Mouse (Mus musculus): Measurements from ENCODE around the gene Baz1b.

The Baz1b gene

DNA sequence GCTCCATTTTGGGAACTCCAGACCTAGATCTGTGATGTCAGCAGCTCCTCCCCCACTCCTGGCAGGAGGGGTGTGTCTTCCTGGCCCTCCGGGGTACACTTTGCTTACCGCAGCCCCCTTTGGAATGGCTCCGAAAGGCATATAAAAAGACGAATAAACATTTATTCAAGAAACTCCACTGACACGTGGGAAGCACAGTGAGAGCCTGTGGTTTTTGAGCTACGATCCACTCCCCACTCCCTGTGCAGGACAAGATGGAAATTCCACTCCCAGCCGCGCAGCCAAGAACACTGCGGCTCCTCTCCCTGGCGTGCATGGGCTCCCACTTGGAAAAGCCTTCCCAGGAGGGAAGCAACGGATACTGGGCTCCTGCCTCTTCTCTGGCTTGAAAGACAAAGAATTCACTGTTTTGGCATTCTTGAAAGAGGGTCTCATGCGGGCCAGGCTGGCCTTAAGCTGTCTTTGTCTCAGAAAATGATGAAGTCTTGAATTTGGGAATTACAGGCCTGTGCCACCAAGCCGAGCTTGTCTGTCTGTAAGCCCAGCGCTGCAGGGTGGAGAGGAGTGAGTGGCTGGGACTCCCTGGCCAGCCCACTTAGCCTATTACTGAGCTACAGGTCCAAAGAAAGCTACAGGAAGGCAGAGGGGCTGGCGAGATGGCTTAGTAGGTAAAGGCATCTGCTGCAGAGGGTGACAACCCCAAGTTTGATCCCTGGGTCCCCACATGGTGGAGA is 87.8 kb downstream of the Baz1b start:
- DNase-seq (ENCODE audit: low spot score), result no peak

DNA sequence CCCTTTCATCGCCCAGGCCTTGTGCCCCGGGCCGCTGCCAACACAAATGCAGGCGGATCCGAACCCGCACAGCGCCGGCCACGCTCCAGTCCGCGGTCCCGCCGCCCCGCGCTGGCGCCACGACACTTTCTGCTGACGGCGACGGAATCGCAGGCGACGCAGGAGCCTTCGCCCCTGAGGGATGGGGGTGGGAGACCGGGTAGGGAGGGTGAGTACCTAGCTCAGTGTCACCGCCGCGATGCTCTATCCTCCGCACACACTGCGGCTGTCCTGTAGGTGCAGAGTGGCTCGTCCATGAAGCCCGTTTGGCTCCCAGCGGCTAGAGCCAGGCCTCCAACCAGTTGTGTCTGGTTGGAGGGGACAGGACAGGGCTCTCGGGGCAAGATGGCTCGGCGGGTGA is 89.5 kb downstream of the Baz1b start:
- DNase-seq (ENCODE audit: low spot score), result no peak

DNA sequence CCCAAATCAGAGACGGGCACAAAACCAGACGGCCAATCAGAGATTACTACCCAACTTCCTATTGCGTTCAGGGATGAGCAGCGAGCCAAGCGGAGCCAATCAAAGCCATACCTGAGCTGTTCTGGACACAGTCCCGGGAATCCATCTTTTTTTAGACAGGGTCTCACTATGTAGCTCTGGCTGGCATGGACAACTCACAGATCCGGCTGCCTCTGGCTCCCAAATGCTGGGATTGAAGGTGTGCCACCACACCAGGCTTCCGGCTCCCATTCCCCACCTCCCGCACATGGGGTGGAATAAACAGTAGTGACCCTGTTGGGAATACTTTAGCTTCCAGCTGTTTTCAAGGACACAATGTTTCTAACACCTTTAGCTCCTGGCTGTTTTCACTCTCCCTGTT is 93.2 kb downstream of the Baz1b start:
- DNase-seq (ENCODE audit: low spot score), result no peak

DNA sequence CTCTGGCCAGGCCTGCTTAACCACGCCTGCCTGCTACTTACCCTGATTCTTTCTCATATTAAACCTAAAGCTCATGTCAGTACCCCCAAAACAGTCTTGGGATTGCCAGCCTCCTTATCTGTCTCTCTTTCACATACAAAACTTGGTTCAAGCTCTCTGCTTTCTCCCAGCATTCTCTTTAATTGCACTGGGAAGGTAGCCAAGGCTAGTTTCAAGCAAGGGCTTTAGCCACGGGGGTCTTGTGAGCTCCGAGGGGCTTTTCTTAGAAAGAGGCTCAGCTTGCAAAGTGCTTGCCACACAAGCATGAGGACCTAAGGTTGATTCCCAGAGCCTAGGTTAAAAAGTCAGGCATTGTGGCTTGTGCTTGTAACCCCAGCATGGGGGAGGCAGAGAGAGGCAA is 98.1 kb downstream of the Baz1b start:
- no peak for DNase-seq (ENCODE audit: low spot score)

DNA sequence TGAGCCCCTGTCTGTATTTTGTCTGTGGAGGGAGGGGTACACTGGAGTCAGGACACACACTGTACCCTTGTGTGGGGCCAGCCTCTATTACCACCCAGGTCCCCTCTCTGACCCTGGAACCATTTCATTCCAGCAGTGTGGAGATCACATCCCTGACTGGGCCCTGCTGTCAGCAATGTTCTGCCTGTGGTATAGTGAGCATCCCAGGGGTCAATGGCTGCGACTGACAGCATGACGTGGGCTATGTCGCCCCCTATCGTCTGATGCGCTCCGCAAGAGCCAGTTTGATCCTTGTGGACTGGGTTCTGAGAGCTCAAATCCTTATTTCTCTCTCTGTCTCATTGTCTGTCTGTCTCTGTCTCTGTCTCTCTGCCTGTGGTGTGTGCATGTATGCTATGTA is 99.1 kb downstream of the Baz1b start:
- DNase-seq (ENCODE audit: low spot score), result peak; percentile 67

DNA sequence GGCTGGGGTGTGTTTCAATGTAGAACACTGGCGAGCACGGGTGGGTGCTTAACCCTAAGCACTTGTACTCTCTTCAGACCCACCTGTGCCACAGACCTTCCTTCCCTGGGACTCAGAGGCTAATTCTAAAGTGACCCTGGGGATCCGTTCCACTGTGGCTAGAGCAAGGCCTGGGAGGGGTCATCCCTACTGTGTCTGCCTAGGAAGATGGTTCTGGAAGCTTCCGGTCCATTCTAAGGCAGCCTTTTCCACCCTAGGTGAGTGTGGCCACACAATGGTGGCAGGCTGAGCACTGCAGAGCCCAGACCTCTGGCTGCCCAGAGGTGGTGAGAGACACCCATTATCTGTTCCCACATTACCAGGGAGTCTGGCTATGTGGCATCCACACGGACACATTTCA is 99.9 kb downstream of the Baz1b start:
- no peak for DNase-seq (ENCODE audit: low spot score)

DNA sequence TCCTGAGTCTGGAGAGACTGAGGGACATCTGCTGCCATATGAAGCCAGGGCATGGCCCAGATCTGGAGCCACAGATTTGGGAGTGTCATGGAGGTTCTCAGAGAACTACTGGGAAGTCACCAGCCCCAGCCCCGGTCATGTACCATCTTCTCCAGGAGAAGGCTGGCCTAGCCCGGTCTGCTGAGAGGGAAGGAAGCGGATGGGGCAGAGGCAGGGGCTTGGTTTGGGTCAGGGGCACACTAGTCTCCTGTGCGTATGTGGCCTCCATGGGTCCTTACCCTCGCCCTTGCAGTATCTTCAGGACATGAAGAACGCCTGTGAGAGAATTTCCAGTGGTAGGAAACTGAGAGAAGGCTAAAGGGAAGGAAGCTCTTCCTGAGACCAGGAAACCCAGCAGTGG is 103.6 kb downstream of the Baz1b start:
- DNase-seq (ENCODE audit: low spot score), result no peak

DNA sequence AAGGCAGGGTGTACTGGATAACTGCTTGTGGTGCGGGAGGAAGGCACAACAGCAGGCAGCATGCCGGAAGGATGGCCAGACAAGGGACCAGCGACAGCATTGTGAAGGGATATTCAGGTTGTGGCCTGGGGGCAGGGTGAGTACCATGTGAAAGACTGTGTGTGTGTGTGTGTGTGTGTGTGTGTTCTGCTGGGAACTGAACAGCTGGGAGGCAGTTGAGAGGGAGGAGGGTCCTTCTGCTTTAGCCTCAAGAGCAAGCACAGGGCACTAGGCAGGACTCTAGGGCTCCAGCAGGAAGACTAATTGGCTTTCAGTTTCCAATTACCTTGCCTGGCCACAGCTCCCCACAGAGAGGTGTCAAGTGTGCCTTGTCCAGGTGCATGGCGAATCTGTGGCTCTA is 104.1 kb downstream of the Baz1b start:
- DNase-seq (ENCODE audit: low spot score), result no peak

DNA sequence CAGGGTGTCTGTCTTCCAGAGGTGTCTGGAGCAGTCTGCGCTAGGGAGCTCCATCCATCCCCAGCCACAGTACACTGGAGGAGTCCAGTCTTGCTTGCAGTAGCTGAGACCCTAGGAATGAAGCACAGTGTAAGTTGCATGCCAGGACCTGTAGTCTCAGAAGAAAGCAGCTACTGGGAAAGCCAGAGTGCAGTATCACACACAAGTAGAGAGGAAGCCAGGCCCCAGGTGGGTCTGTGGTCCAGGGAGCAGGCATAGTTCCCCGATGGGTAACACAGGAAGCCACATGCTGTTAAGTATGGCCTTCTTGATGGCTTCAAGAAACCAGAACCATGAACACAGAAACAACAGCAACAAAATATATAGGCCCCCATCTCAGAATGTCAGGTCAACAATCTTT is 104.9 kb downstream of the Baz1b start:
- no peak for DNase-seq (ENCODE audit: low spot score)
